Mouse (Mus musculus): ENCODE data around the gene 2900026A02Rik. TPM values are rescaled to one million over a fixed set of nuclear protein-coding genes. Genes with fewer than 3 reads are reported as not detected.
"Not testable (repeated sequence)": the region's sequence is repeated elsewhere in the genome, so short reads cannot be mapped to it uniquely, and the experiment has no call there.

2900026A02Rik gene
- polyA plus RNA-seq, 1 experiment, result 70.8 TPM

DNA sequence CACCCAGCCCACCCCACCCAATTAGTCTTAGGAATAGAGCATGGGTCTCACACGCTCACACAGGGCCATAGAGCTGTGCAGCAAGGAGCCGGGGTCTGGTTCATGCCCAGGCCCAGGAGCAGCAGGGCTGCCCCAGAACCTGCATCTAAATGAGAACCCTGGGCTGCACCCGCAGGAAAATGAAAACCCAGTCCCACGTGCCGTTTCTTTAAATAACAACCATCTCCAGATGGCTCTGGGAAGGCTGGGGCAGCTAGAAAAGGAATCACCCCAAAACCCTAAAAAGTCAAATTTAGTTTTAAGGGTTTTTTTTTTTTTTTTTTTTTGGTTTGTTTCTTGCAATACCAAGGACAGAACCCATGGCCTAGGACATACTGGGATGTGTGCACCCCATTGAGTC lies 103.7 kb downstream of the 2900026A02Rik start:
- H3K4me3 ChIP-seq (ENCODE audit: low read depth, low read length), result no peak overlapping the region
- H3K27ac ChIP-seq (ENCODE audit: insufficient read depth, low read depth, low read length), result no peak overlapping the region
- H3K27me3 ChIP-seq (ENCODE audit: control insufficient read depth, insufficient read depth, low read length), result no peaks in the 10 kb centered on the region
- WGBS, result 91% methylated on average over 5 of the region's 5 CpGs
- TF ChIP-seq POLR2A (IDR thresholded peaks at IDR 0.05; ENCODE audit: low read depth, low read length), result no peak
- TF ChIP-seq CTCF (IDR thresholded peaks at IDR 0.05; ENCODE audit: extremely low read depth, insufficient read length, insufficient replicate concordance, low read depth, low read length), result no peak
- peaks cover 22% of the 10 kb centered on the region for H3K4me1 ChIP-seq (ENCODE audit: control insufficient read depth, insufficient read depth, insufficient read length, low read length)
- peaks cover 9% of the 10 kb centered on the region; the same call in 1 of the 2 replicates for H3K36me3 ChIP-seq (ENCODE audit: control insufficient read depth, insufficient read depth, low read length)

GRCm38 (mm10) chr5:113115896-113116295 lies 105.1 kb downstream of the 2900026A02Rik start:
- 85% methylated on average over 10 of the region's 10 CpGs for WGBS
- no peaks in the 10 kb centered on the region for H3K27me3 ChIP-seq (ENCODE audit: control insufficient read depth, insufficient read depth, low read length)
- peaks cover 6% of the 10 kb centered on the region; the same call in 1 of the 2 replicates for H3K36me3 ChIP-seq (ENCODE audit: control insufficient read depth, insufficient read depth, low read length)
- H3K4me1 ChIP-seq (ENCODE audit: control insufficient read depth, insufficient read depth, insufficient read length, low read length), result peaks cover 19% of the 10 kb centered on the region
- TF ChIP-seq CTCF (IDR thresholded peaks at IDR 0.05; ENCODE audit: extremely low read depth, insufficient read length, insufficient replicate concordance, low read depth, low read length) (no peak), POLR2A (IDR thresholded peaks at IDR 0.05; ENCODE audit: low read depth, low read length) (no peak)
- H3K27ac ChIP-seq (ENCODE audit: insufficient read depth, low read depth, low read length), result no peak overlapping the region
- H3K4me3 ChIP-seq (ENCODE audit: low read depth, low read length), result no peak overlapping the region

- TF ChIP-seq POLR2A (IDR thresholded peaks at IDR 0.05; ENCODE audit: low read depth, low read length), result no peak
- no peak for TF ChIP-seq CTCF (IDR thresholded peaks at IDR 0.05; ENCODE audit: extremely low read depth, insufficient read length, insufficient replicate concordance, low read depth, low read length)
- Histone ChIP-seq H3K36me3 (ENCODE audit: control insufficient read depth, insufficient read depth, low read length) (peaks cover 6% of the 10 kb centered on the region; the same call in 1 of the 2 replicates), H3K27me3 (ENCODE audit: control insufficient read depth, insufficient read depth, low read length) (no peaks in the 10 kb centered on the region), H3K4me1 (ENCODE audit: control insufficient read depth, insufficient read depth, insufficient read length, low read length) (peaks cover 10% of the 10 kb centered on the region), H3K4me3 (ENCODE audit: low read depth, low read length) (no peak overlapping the region), H3K27ac (ENCODE audit: insufficient read depth, low read depth, low read length) (no peak overlapping the region)
- WGBS, result 32% methylated on average over 20 of the region's 20 CpGs
These were observed 106.5 kb downstream of the 2900026A02Rik start for GRCm38 (mm10) chr5:113114264-113115225.

DNA sequence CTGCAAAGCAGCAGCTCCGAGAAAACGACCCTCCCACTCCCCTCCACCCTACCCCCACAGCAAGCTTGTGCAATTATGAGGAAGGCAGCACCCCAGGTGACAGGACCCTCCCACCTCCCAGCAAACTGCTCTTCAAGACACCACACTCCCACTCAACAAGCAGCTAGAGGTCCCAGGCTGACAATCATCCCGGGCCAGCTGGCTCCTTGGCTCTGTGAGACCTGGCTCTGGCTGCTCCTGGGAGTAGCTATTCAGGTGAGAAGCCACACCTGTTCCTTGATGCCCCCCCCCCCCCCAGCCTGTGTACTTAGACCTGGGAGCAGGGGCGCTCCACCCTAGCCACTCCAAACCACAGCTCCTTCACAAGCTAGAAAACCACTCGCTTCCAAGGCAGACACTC lies 107.9 kb downstream of the 2900026A02Rik start:
- 13% methylated on average over 5 of the region's 5 CpGs for WGBS

DNA sequence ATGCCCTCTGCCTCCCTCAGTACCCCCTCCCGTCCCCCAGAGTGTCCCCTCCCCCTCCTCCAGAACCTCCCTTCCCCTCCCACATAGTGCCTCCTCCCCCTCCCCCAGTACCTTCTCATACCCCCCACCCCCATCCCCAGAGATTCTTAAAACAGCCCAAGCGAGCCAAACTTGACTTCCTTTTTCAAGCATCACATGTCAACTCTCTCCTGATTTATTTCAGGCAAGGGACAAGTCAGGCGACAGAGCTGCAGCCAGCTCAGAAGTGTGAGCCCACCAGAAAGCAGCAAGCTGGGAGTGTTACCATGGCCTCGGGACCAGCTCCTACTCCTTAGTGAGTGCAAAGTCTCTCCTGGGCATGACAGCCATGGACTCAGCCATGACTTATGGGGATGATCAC lies 109.7 kb downstream of the 2900026A02Rik start:
- H3K27ac ChIP-seq (ENCODE audit: insufficient read depth, low read depth, low read length), result no peak overlapping the region
- peaks cover 4% of the 10 kb centered on the region; the same call in 1 of the 2 replicates for H3K36me3 ChIP-seq (ENCODE audit: control insufficient read depth, insufficient read depth, low read length)
- TF ChIP-seq CTCF (IDR thresholded peaks at IDR 0.05; ENCODE audit: extremely low read depth, insufficient read length, insufficient replicate concordance, low read depth, low read length) (no peak), POLR2A (IDR thresholded peaks at IDR 0.05; ENCODE audit: low read depth, low read length) (no peak)
- no peak overlapping the region for H3K4me3 ChIP-seq (ENCODE audit: low read depth, low read length)
- H3K4me1 ChIP-seq (ENCODE audit: control insufficient read depth, insufficient read depth, insufficient read length, low read length), result peaks cover 7% of the 10 kb centered on the region
- WGBS, result 42% methylated on average over 4 of the region's 4 CpGs
- H3K27me3 ChIP-seq (ENCODE audit: control insufficient read depth, insufficient read depth, low read length), result no peaks in the 10 kb centered on the region

More for the DNA sequence above, 107.9 kb downstream of the 2900026A02Rik start:
- Histone ChIP-seq H3K27ac (ENCODE audit: insufficient read depth, low read depth, low read length) (no peak overlapping the region), H3K4me1 (ENCODE audit: control insufficient read depth, insufficient read depth, insufficient read length, low read length) (peaks cover 7% of the 10 kb centered on the region), H3K27me3 (ENCODE audit: control insufficient read depth, insufficient read depth, low read length) (no peaks in the 10 kb centered on the region), H3K4me3 (ENCODE audit: low read depth, low read length) (no peak overlapping the region), H3K36me3 (ENCODE audit: control insufficient read depth, insufficient read depth, low read length) (peaks cover 6% of the 10 kb centered on the region; the same call in 1 of the 2 replicates)
- TF ChIP-seq CTCF (IDR thresholded peaks at IDR 0.05; ENCODE audit: extremely low read depth, insufficient read length, insufficient replicate concordance, low read depth, low read length) (no peak), POLR2A (IDR thresholded peaks at IDR 0.05; ENCODE audit: low read depth, low read length) (no peak)

DNA sequence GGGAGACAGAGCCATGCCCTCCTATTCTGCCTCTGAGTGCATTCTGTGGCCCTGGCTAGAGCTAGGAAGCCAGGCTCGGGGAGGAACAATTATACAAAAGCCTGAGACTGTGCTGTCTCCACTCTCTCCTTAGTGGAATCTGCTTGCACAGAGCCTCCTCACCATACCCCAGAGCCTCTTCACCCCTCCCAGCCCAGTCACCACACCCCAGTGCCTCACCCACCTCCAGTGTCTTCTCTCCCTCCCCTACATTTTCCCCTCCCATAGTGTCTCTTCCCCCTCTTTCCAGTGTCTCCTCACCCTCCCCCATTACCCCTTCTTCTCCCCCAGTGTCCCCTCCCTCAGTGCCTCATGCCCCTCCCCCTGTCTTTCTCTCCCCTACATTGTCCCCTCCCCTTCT lies 110.1 kb downstream of the 2900026A02Rik start:
- 42% methylated on average over 1 of the region's 1 CpGs for WGBS
- no peaks in the 10 kb centered on the region for H3K27me3 ChIP-seq (ENCODE audit: control insufficient read depth, insufficient read depth, low read length)
- H3K4me3 ChIP-seq (ENCODE audit: low read depth, low read length), result no peak overlapping the region
- TF ChIP-seq CTCF (IDR thresholded peaks at IDR 0.05; ENCODE audit: extremely low read depth, insufficient read length, insufficient replicate concordance, low read depth, low read length), result no peak
- H3K4me1 ChIP-seq (ENCODE audit: control insufficient read depth, insufficient read depth, insufficient read length, low read length), result peaks cover 7% of the 10 kb centered on the region
- H3K36me3 ChIP-seq (ENCODE audit: control insufficient read depth, insufficient read depth, low read length), result 0 out of 2 replicates have a peak, but pooled peaks cover 1% of the 10 kb centered on the region
- H3K27ac ChIP-seq (ENCODE audit: insufficient read depth, low read depth, low read length), result no peak overlapping the region

GRCm38 (mm10) chr5:113109651-113110050 lies 111.4 kb downstream of the 2900026A02Rik start:
- peak; percentile 38; the same call in 1 of the 2 replicates for TF ChIP-seq CTCF (IDR thresholded peaks at IDR 0.05; ENCODE audit: extremely low read depth, insufficient read length, insufficient replicate concordance, low read depth, low read length)
- H3K4me1 ChIP-seq (ENCODE audit: control insufficient read depth, insufficient read depth, insufficient read length, low read length); H3K4me3 ChIP-seq (ENCODE audit: low read depth, low read length); H3K27me3 ChIP-seq (ENCODE audit: control insufficient read depth, insufficient read depth, low read length); H3K36me3 ChIP-seq (ENCODE audit: control insufficient read depth, insufficient read depth, low read length); H3K27ac ChIP-seq (ENCODE audit: insufficient read depth, low read depth, low read length): not testable (repeated sequence)
- 88% methylated on average over 2 of the region's 2 CpGs for WGBS

All from small intestine, adult 2 months (tissue).